ENCODE assay signal across 19 mouse cellular contexts in the genomic region with DNA sequence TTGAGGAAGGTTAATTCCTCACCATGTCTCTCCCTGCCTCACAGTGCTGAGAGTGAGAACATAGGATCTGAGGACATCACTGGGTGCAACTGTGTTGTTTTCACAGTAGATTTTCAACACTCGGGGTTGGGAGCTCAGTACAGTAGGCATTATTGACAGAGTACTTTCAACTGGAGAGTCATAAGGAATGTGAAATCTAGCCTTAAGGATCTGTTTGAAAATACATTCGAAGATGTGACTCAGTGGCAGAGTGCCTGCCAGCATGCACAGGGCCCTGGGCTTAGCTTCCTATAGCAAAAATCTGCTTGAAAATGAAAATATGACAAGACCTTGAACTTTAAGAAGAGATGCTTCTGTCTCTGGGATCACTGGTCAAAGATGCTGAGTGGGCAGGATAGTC.
"Had no signal": no experiment of that assay in that cellular context is flagged by ENCODE, and none has a peak within 500 bp of the region (broad histone marks: within the 10 kb centered on the region; RNA-seq: fewer than 3 reads in every experiment).

No protein-coding gene starts in this region.

- H3K4me3 ChIP-seq: layer of hippocampus, adult 2 months; liver, embryonic 13.5 days; midbrain, embryonic 12.5 days; midbrain, embryonic 15.5 days; neural tube, embryonic 12.5 days; neural tube, embryonic 15.5 days had no signal

- DNase-seq: kidney, adult 2 months; kidney, postnatal 25 days; layer of hippocampus, adult 9-11 months; liver, embryonic 13.5 days; lung, embryonic 14.5 days; lung, postnatal 14 days; retina, postnatal 1 day; right cerebral cortex, postnatal 25 days; spleen, adult 18-20 months; thymus, adult 2 months; thymus, postnatal 14 days; thymus, postnatal 4 days had no signal

- H3K27ac ChIP-seq: kidney, postnatal 0 days; liver, embryonic 13.5 days; macrophage; midbrain, embryonic 12.5 days; midbrain, embryonic 15.5 days; neural tube, embryonic 12.5 days; neural tube, embryonic 15.5 days had no signal

- ATAC-seq: midbrain, embryonic 15.5 days had no signal

- H3K4me1 ChIP-seq: liver, embryonic 13.5 days; midbrain, embryonic 12.5 days; midbrain, embryonic 15.5 days; neural tube, embryonic 12.5 days; neural tube, embryonic 15.5 days had no signal
